Mouse (Mus musculus): ENCODE measurements around the gene Herc2.

Herc2 gene

GRCm38 (mm10) chr7:56066634-56067033, 16.6 kb downstream of the Herc2 start:
- DNase-seq (ENCODE audit: low read depth, low spot score): no peak

GRCm38 (mm10) chr7:56071724-56072123, 21.7 kb downstream of the Herc2 start:
- no peak for DNase-seq (ENCODE audit: low read depth, low spot score)

GRCm38 (mm10) chr7:56083034-56083433, 33.0 kb downstream of the Herc2 start:
- DNase-seq (ENCODE audit: low read depth, low spot score): no peak

GRCm38 (mm10) chr7:56089097-56089496, 39.1 kb downstream of the Herc2 start:
- DNase-seq (ENCODE audit: low read depth, low spot score): no peak

GRCm38 (mm10) chr7:56091445-56091844, 41.4 kb downstream of the Herc2 start:
- no peak for DNase-seq (ENCODE audit: low read depth, low spot score)

GRCm38 (mm10) chr7:56102293-56102847, 52.4 kb downstream of the Herc2 start:
- DNase-seq (ENCODE audit: low read depth, low spot score): no peak

GRCm38 (mm10) chr7:56112999-56113398, 63.0 kb downstream of the Herc2 start:
- no peak for DNase-seq (ENCODE audit: low read depth, low spot score)

GRCm38 (mm10) chr7:56114148-56114547, 64.2 kb downstream of the Herc2 start:
- no peak for DNase-seq (ENCODE audit: low read depth, low spot score)

- DNase-seq (ENCODE audit: low read depth, low spot score): no peak
These were observed 71.0 kb downstream of the Herc2 start for GRCm38 (mm10) chr7:56120968-56121367.

- no peak for DNase-seq (ENCODE audit: low read depth, low spot score)
These were observed 71.4 kb downstream of the Herc2 start for GRCm38 (mm10) chr7:56121425-56121824.

GRCm38 (mm10) chr7:56128080-56128479, 78.1 kb downstream of the Herc2 start:
- DNase-seq (ENCODE audit: low read depth, low spot score): no peak

- no peak for DNase-seq (ENCODE audit: low read depth, low spot score)
These were observed 79.6 kb downstream of the Herc2 start for GRCm38 (mm10) chr7:56129577-56129976.

- no peak for DNase-seq (ENCODE audit: low read depth, low spot score)
These were observed 81.6 kb downstream of the Herc2 start for GRCm38 (mm10) chr7:56131548-56131947.

GRCm38 (mm10) chr7:56138706-56139105, 88.7 kb downstream of the Herc2 start:
- DNase-seq (ENCODE audit: low read depth, low spot score): no peak

- DNase-seq (ENCODE audit: low read depth, low spot score): no peak
These were observed 96.4 kb downstream of the Herc2 start for GRCm38 (mm10) chr7:56146424-56146823.

- no peak for DNase-seq (ENCODE audit: low read depth, low spot score)
These were observed 98.9 kb downstream of the Herc2 start for GRCm38 (mm10) chr7:56148925-56149324.

- no peak for DNase-seq (ENCODE audit: low read depth, low spot score)
These were observed 102.1 kb downstream of the Herc2 start for GRCm38 (mm10) chr7:56151885-56152676.

GRCm38 (mm10) chr7:56153161-56153560, 103.2 kb downstream of the Herc2 start:
- no peak for DNase-seq (ENCODE audit: low read depth, low spot score)

- no peak for DNase-seq (ENCODE audit: low read depth, low spot score)
These were observed 103.6 kb downstream of the Herc2 start for GRCm38 (mm10) chr7:56153625-56154024.

- DNase-seq (ENCODE audit: low read depth, low spot score): no peak
These were observed 113.3 kb downstream of the Herc2 start for GRCm38 (mm10) chr7:56163316-56163715.

GRCm38 (mm10) chr7:56168713-56169112, 118.7 kb downstream of the Herc2 start:
- DNase-seq (ENCODE audit: low read depth, low spot score): no peak

- no peak for DNase-seq (ENCODE audit: low read depth, low spot score)
These were observed 127.4 kb downstream of the Herc2 start for GRCm38 (mm10) chr7:56177371-56177770.

- no peak for DNase-seq (ENCODE audit: low read depth, low spot score)
These were observed 141.0 kb downstream of the Herc2 start for GRCm38 (mm10) chr7:56191041-56191440.
